Mouse (Mus musculus) G1E (cell line): ENCODE measurements at regions not wholly inside any gene's neighbourhood (a gene's known extent, or its start where the extent isn't known, plus 50 kb on each side); places are given as distances from the start of the nearest gene placed in this dataset.

Experiments
- ATAC-seq: 2 replicates; pipeline ENCODE4 v1.8.0; 2016; ENCODE audit warnings: mild to moderate bottlenecking; ENCODE audit not compliant: insufficient number of reproducible peaks, poor library complexity, low FRiP score, severe bottlenecking; ENCODE audit errors: extremely low read depth
- DNase-seq: peaks from one replicate; pipeline ENCODE4 v3.0.0; 2012; ENCODE audit warnings: low spot score
- H3K27me3 ChIP-seq: 2 replicates; pipeline ENCODE4 v1.6.1; 2012; ENCODE audit warnings: mild to moderate bottlenecking, low read length, inconsistent platforms; ENCODE audit not compliant: insufficient read depth
- H3K36me3 ChIP-seq: replicated peaks from 2 replicates; pipeline ENCODE3; 2012; ENCODE audit warnings: mild to moderate bottlenecking, inconsistent platforms
- H3K4me1 ChIP-seq: 2 replicates; pipeline ENCODE4 v1.6.1; 2012; ENCODE audit warnings: low read depth, low read length, inconsistent platforms, mixed read lengths; ENCODE audit not compliant: insufficient read depth
- H3K4me3 ChIP-seq: 2 replicates; pipeline ENCODE4 v1.5.1; 2012; ENCODE audit warnings: low read depth, mild to moderate bottlenecking, inconsistent platforms, low read length, moderate library complexity, mixed read lengths
- H3K9me3 ChIP-seq: replicated peaks from 2 replicates; pipeline ENCODE4 v1.6.1; 2012; ENCODE audit warnings: inconsistent platforms
- CTCF ChIP-seq: IDR thresholded peaks from 2 replicates; pipeline ENCODE4 v1.5.1; 2012; ENCODE audit warnings: low read depth, low read length, inconsistent platforms, mixed read lengths
- GATA1 ChIP-seq: IDR thresholded peaks from 2 replicates; pipeline ENCODE4 v1.6.1; 2012; ENCODE audit warnings: borderline replicate concordance, low read length, inconsistent platforms, mixed read lengths
- GATA2 ChIP-seq: IDR thresholded peaks from 2 replicates; pipeline ENCODE4 v1.6.1; 2012; ENCODE audit warnings: low read depth, low read length, inconsistent platforms, borderline replicate concordance
- POLR2AphosphoS5 ChIP-seq: IDR thresholded peaks from 2 replicates; pipeline ENCODE4 v1.6.1; 2012; ENCODE audit warnings: low read depth, low read length, inconsistent platforms; ENCODE audit not compliant: insufficient replicate concordance
- TAL1 ChIP-seq: conservative IDR thresholded peaks from 2 replicates; pipeline ENCODE4 v1.6.1; 2012; ENCODE audit warnings: low read depth, low read length, inconsistent platforms, mixed read lengths

DNA sequence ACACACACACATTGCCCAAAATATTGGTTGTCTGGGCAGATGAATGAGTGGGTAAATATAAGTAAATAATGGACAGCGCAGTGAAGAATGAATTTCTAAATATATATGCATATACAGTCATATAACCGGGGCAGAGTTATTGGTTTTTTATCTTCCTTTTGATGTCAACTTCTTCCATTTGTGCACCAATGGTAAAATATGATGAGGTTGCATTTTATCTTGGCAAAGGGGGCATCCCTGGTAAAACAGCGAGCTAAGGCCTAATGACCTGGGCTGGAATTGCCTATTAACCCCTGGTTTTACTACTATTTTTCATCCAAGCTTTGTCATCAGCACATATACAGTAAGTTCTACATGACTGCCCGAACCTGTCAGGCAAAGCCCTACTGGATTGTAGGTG is 253.2 kb downstream of the Epha4 start:
- no peaks in the 10 kb centered on the region for H3K4me1 ChIP-seq
- TF ChIP-seq CTCF (no peak), POLR2AphosphoS5 (no peak), GATA1 (no peak), TAL1 (no peak)
- DNase-seq (no peak), ATAC-seq (no peak)
- no peaks in the 10 kb centered on the region for H3K27me3 ChIP-seq
- H3K4me3 ChIP-seq = no peak overlapping the region
- peaks cover 46% of the 10 kb centered on the region for H3K9me3 ChIP-seq
- no peaks in the 10 kb centered on the region for H3K36me3 ChIP-seq

DNA sequence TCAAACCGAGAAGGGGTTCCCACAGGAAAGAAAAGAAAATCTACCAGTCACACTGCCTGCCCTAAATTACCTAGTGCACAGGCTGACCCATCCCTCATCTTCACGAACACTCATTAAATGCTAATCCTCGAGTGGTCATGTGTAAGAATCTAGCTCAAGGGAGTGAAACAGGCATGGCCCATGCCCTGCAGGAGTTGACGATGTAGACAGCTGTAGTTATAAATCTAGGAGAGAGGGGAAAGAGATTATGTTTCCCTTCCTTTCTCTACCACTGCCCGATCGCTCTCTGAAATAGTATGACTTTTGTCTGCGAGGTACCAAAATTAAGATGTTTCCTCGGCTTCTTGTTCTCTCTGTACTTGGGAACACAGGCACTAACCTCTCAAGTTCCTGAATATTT is 249.2 kb downstream of the Epha4 start:
- DNase-seq (no peak), ATAC-seq (no peak)
- Histone ChIP-seq H3K9me3 (peaks cover 37% of the 10 kb centered on the region), H3K27me3 (no peaks in the 10 kb centered on the region), H3K4me1 (no peaks in the 10 kb centered on the region), H3K4me3 (no peak overlapping the region), H3K36me3 (no peaks in the 10 kb centered on the region)
- TF ChIP-seq GATA1 (no peak), CTCF (no peak), TAL1 (no peak), GATA2 (no peak), POLR2AphosphoS5 (no peak)

DNA sequence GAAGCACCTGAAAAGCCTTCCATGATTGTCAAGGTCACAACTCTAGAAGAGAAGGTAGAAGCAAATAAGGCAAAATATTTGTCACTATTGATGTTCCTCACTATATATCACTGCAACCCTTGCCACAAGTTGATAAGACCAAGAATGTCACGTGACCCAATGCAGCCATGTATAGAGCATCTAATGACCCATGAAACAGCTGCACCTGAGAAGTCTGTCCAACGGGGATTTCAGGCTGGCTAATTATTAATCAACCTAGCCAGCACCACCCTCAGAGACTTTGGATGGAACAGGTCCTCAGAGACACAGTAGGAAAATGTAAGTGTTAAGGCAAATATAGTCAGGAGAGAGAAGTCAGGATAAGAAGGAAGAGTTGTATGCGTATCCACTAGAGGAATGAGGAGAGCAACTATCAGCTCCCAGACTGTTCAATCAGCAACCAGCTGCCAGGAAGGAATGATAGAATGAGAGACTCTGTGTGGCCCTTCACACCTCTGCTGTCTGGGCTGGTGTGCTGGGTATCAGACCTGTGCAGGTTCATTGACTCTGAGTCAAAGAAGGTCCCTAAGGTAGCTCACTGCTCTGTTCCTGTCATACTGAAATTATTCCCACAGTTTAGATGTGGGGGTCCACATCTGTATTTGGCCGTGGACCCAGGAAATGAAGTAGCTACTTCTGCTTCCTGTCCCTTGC is 247.4 kb downstream of the Epha4 start:
- Histone ChIP-seq H3K9me3 (peaks cover 30% of the 10 kb centered on the region), H3K4me3 (no peak overlapping the region), H3K4me1 (no peaks in the 10 kb centered on the region), H3K36me3 (no peaks in the 10 kb centered on the region), H3K27me3 (no peaks in the 10 kb centered on the region)
- DNase-seq (no peak), ATAC-seq (no peak)
- no peak for TF ChIP-seq POLR2AphosphoS5
- no peak for TF ChIP-seq GATA2
- no peak for TF ChIP-seq TAL1
- no peak for TF ChIP-seq GATA1
- TF ChIP-seq CTCF = no peak

DNA sequence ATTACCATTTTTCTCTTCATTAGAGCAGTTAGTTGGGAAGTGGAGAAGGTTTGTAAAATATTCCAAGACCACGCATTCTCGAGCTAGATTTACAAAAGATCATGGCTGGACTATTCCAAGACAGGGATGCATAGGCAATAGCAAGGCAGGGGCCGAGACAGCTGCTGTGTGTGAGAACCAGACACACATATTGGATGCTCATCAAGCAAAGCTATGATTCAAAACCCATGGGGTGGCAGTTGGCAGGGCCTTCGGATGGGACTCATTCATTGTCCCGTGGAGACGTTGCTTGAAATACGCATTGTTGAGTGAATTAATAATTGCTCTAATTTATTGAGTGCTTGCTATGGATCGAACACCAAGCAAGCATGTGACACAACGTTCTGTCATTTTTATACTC is 239.6 kb downstream of the Epha4 start:
- Histone ChIP-seq H3K4me1 (no peaks in the 10 kb centered on the region), H3K36me3 (no peaks in the 10 kb centered on the region), H3K9me3 (peaks cover 27% of the 10 kb centered on the region), H3K4me3 (no peak overlapping the region), H3K27me3 (no peaks in the 10 kb centered on the region)
- no peak for ATAC-seq
- DNase-seq = no peak
- no peak for TF ChIP-seq GATA1
- TF ChIP-seq GATA2 = no peak
- no peak for TF ChIP-seq TAL1
- no peak for TF ChIP-seq CTCF
- no peak for TF ChIP-seq POLR2AphosphoS5

DNA sequence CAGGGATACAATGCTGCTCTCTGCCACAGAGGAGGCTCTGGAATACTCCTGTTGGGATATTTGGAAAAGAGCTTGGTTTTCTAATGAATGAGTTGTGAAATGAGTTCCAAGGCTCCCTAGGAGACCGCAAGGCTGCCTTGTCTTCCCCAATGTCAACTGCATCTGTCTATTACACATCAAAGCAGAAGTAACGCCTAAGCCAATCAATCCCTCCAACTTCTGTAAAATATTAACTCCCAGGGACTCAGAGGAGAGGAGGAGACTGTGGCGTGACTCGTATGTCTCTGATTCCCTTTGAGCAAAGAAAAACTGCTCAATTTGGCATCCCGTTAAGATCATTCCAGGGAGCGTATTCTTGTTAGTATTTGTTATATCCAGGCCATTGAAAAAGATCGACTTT is 235.3 kb downstream of the Epha4 start:
- no peak overlapping the region for H3K4me3 ChIP-seq
- H3K9me3 ChIP-seq = peaks cover 48% of the 10 kb centered on the region
- H3K4me1 ChIP-seq = no peaks in the 10 kb centered on the region
- no peaks in the 10 kb centered on the region for H3K27me3 ChIP-seq
- TF ChIP-seq POLR2AphosphoS5 (no peak), GATA1 (no peak), TAL1 (no peak), GATA2 (no peak), CTCF (no peak)
- no peak for DNase-seq
- H3K36me3 ChIP-seq = no peaks in the 10 kb centered on the region
- no peak for ATAC-seq

DNA sequence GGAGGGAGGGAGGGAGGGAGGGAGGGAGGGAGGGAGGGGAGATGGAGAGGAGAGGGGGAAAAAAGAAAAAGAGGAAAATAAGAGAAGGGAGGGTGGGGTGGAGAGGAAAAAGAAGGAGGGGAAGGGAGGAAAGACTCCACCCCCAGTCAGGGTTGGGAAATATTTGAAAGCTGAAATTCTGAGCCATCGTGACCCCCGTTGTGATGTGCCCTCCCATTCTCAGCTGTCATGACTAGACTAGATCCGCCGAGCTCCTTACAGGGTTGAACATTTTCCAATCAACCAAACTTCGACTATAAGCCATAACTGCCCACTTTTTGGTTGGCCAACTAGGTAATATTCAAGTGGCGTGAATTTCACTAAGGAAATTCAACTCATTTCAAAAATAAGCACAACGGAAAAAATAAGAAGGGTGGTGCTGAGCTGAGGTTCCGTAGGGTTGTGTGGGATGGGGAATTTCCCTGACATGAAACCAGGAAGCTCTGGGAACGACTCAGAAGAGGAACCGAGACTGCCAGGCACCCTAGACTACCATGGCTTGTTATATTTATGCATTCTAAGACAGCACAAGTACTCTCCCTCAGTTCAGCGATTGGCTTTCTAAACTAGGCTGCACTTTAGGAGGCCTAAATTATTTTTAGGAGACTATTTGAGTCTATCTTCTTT is 234.4 kb downstream of the Epha4 start:
- no peaks in the 10 kb centered on the region for H3K27me3 ChIP-seq
- H3K9me3 ChIP-seq = peaks cover 51% of the 10 kb centered on the region
- H3K36me3 ChIP-seq = no peaks in the 10 kb centered on the region
- no peak overlapping the region for H3K4me3 ChIP-seq
- H3K4me1 ChIP-seq = no peaks in the 10 kb centered on the region
- TF ChIP-seq POLR2AphosphoS5 (no peak), GATA2 (no peak), TAL1 (no peak), CTCF (no peak), GATA1 (no peak)
- DNase-seq (no peak), ATAC-seq (no peak)

DNA sequence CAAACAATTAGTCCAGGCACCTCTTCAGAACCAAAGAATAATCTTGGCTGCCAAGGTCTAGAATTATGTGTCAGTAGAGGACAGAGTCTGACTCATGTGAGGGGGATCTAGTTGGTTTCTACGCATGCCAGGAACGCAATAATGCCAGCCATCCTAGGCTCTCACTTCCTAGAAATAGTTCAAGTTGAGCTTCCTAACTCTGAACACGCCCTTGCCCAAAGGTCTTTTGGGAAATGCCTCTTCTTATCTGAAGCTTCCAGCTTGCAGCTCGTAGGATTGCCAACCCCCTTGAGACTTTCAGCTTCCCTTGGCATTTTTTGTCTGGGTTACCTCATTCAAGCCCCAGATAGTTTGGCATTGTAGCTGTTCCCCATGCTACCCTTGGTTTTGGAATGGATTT is 233.1 kb downstream of the Epha4 start:
- no peak for DNase-seq
- no peak for ATAC-seq
- no peaks in the 10 kb centered on the region for H3K27me3 ChIP-seq
- peaks cover 51% of the 10 kb centered on the region for H3K9me3 ChIP-seq
- no peaks in the 10 kb centered on the region for H3K36me3 ChIP-seq
- TF ChIP-seq TAL1 (no peak), POLR2AphosphoS5 (no peak), GATA2 (no peak), CTCF (no peak), GATA1 (no peak)
- no peak overlapping the region for H3K4me3 ChIP-seq
- H3K4me1 ChIP-seq = no peaks in the 10 kb centered on the region
